Mouse (Mus musculus): Measurements from ENCODE around the gene Pacs2. TPM values are rescaled to one million over a fixed set of nuclear protein-coding genes. Genes with fewer than 3 reads are reported as not detected.
A peak's percentile ranks its signal among the peaks of the same experiment; 100 is the strongest.

Pacs2 gene
- total and polyA plus RNA-seq, 3 experiments, result 34.8 to 37.5 (median 34.9) TPM

GRCm38 (mm10) chr12:113036996-113037395 lies 22.7 kb downstream of the Pacs2 start:
- Histone ChIP-seq H3K27ac (no peak overlapping the region), H3K36me3 (ENCODE audit: control insufficient read depth, insufficient read depth, low read length) (no peaks in the 10 kb centered on the region), H3K27me3 (ENCODE audit: control insufficient read depth, insufficient read depth, low read length) (no peaks in the 10 kb centered on the region), H3K79me2 (replicated peaks; ENCODE audit: control insufficient read depth, insufficient read depth, low read length) (no peaks in the 10 kb centered on the region), H3K9ac (ENCODE audit: low read depth, low read length) (no peak overlapping the region), H3K4me1 (ENCODE audit: control insufficient read depth, insufficient read depth, low read length) (peaks cover 13% of the 10 kb centered on the region), H3K4me3 (no peak overlapping the region)
- WGBS, result 86% methylated on average over 4 of the region's 4 CpGs
- TF ChIP-seq CTCF (IDR thresholded peaks at IDR 0.05) (no peak), EP300 (IDR thresholded peaks at IDR 0.05; ENCODE audit: insufficient read depth, low read depth, low read length) (no peak), POLR2A (IDR thresholded peaks at IDR 0.05; ENCODE audit: insufficient read depth, low read depth, low read length) (no peak)
- intact Hi-C loops (cut with DNase I), result no loop called here
- DNase-seq, result no peak

DNA sequence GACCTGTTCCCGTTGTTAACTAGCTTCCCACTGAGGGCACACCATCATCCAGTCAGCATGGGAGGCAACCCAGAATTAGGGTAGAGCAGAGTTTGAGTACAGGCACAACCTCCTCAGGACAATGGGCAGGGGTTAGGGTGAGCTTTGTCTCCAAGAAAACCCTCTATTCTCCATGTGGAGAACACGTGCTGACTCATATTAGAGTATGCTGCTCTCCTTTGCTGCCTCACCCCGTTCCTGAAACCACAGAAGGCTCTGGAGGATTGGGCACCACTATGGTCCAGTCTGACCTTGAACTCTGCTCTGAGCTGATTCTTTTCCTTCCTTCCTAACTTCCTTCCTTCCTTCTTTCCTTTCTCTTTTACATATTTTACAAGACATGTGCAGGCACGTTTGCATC lies 24.1 kb downstream of the Pacs2 start:
- no peak overlapping the region for H3K27ac ChIP-seq
- H3K9ac ChIP-seq (ENCODE audit: low read depth, low read length), result no peak overlapping the region
- H3K4me3 ChIP-seq, result no peak overlapping the region
- TF ChIP-seq POLR2A (IDR thresholded peaks at IDR 0.05; ENCODE audit: insufficient read depth, low read depth, low read length) (no peak), EP300 (IDR thresholded peaks at IDR 0.05; ENCODE audit: insufficient read depth, low read depth, low read length) (no peak), CTCF (IDR thresholded peaks at IDR 0.05) (no peak)
- no peak for DNase-seq
- peaks cover 8% of the 10 kb centered on the region for H3K4me1 ChIP-seq (ENCODE audit: control insufficient read depth, insufficient read depth, low read length)
- 74% methylated on average over 4 of the region's 4 CpGs for WGBS
- no peaks in the 10 kb centered on the region for H3K79me2 ChIP-seq (replicated peaks; ENCODE audit: control insufficient read depth, insufficient read depth, low read length)
- H3K36me3 ChIP-seq (ENCODE audit: control insufficient read depth, insufficient read depth, low read length), result no peaks in the 10 kb centered on the region
- no peaks in the 10 kb centered on the region for H3K27me3 ChIP-seq (ENCODE audit: control insufficient read depth, insufficient read depth, low read length)
- intact Hi-C loops (cut with DNase I), result no loop called here

DNA sequence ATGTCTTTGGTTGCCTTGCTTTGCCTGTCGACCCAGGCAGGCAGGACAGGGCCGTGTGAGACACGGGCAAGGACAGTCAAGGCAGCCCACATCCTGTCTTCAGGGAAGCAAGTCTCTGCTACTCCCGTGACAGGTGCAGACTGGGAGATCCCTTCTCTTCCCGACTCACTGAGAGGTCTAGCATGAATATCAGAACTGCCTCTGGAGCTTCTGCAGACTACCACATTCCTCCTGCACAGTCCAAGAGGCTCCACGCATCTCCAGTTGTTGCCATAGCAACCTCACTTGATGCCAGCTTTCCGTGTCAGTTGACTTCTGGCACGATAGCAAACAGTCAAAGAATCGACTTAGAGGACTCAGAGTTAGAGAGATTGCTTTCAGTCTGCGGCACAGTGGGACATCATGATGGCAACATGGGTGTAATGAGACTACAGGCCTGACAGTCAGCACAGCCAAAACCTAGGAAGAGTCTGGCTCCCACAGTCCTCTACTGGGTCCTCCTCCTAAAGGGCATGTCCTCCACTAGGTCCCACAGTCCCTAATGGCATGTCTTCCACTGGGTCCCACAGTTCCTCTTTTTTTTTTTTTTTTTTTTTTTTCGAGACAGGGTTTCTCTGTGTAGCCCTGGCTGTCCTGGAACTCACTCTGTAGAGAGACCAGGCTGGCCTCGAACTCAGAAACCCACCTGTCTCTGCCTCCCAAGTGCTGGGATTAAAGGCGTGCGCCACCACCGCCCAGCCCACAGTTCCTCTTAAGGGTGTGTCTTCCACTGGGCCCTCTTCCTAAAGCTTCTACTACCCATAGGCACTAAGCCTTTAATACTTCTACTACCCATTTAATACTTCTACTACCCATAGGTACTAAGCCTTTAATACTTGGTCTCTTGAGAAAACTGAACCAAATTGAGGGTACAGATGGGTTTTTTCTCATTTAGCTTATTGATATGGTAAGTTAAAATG lies 27.5 kb downstream of the Pacs2 start:
- DNase-seq, result peak in 1 of 2 experiments; percentile 52
- Histone ChIP-seq H3K4me3 (no peak overlapping the region), H3K4me1 (ENCODE audit: control insufficient read depth, insufficient read depth, low read length) (peaks cover 4% of the 10 kb centered on the region), H3K9ac (ENCODE audit: low read depth, low read length) (no peak overlapping the region), H3K36me3 (ENCODE audit: control insufficient read depth, insufficient read depth, low read length) (no peaks in the 10 kb centered on the region), H3K79me2 (replicated peaks; ENCODE audit: control insufficient read depth, insufficient read depth, low read length) (no peaks in the 10 kb centered on the region), H3K27ac (no peak overlapping the region; the same call in 1 of the 2 replicates), H3K27me3 (ENCODE audit: control insufficient read depth, insufficient read depth, low read length) (no peaks in the 10 kb centered on the region)
- TF ChIP-seq EP300 (IDR thresholded peaks at IDR 0.05; ENCODE audit: insufficient read depth, low read depth, low read length), result no peak
- TF ChIP-seq CTCF (IDR thresholded peaks at IDR 0.05), result no peak
- no peak for TF ChIP-seq POLR2A (IDR thresholded peaks at IDR 0.05; ENCODE audit: insufficient read depth, low read depth, low read length)
- intact Hi-C loops (cut with DNase I), result loop anchor here (2.0 kb wide), 1 partner anchor 27 kb away; the partner anchor contains the start of gene Pacs2
- WGBS, result 56% methylated on average over 15 of the region's 15 CpGs

- H3K27me3 ChIP-seq (ENCODE audit: control insufficient read depth, insufficient read depth, low read length), result no peaks in the 10 kb centered on the region
- no peak for TF ChIP-seq CTCF (IDR thresholded peaks at IDR 0.05)
- DNase-seq, result no peak
- 65% methylated on average over 2 of the region's 2 CpGs for WGBS
- H3K4me3 ChIP-seq, result no peak overlapping the region
- H3K9ac ChIP-seq (ENCODE audit: low read depth, low read length), result no peak overlapping the region
- no peaks in the 10 kb centered on the region for H3K36me3 ChIP-seq (ENCODE audit: control insufficient read depth, insufficient read depth, low read length)
- no peak overlapping the region for H3K27ac ChIP-seq
- no peaks in the 10 kb centered on the region for H3K79me2 ChIP-seq (replicated peaks; ENCODE audit: control insufficient read depth, insufficient read depth, low read length)
- H3K4me1 ChIP-seq (ENCODE audit: control insufficient read depth, insufficient read depth, low read length), result peaks cover 4% of the 10 kb centered on the region
- intact Hi-C loops (cut with DNase I), result loop anchor here (2.0 kb wide), 1 partner anchor 28 kb away; the partner anchor contains the start of gene Pacs2
These were observed 28.2 kb downstream of the Pacs2 start for GRCm38 (mm10) chr12:113042543-113042942.

GRCm38 (mm10) chr12:113044916-113045677 lies 30.8 kb downstream of the Pacs2 start:
- no peak overlapping the region for H3K27ac ChIP-seq
- no peak overlapping the region for H3K9ac ChIP-seq (ENCODE audit: low read depth, low read length)
- no peaks in the 10 kb centered on the region for H3K79me2 ChIP-seq (replicated peaks; ENCODE audit: control insufficient read depth, insufficient read depth, low read length)
- H3K36me3 ChIP-seq (ENCODE audit: control insufficient read depth, insufficient read depth, low read length), result no peaks in the 10 kb centered on the region
- TF ChIP-seq CTCF (IDR thresholded peaks at IDR 0.05), result peak; percentile 77
- TF ChIP-seq POLR2A (IDR thresholded peaks at IDR 0.05; ENCODE audit: insufficient read depth, low read depth, low read length), result no peak
- H3K27me3 ChIP-seq (ENCODE audit: control insufficient read depth, insufficient read depth, low read length), result no peaks in the 10 kb centered on the region
- intact Hi-C loops (cut with DNase I), result loop anchor here (1.0 kb wide), 2 partner anchors 40 to 89 kb away; no protein-coding TSS in a partner anchor
- 71% methylated on average over 3 of the region's 3 CpGs for WGBS
- peak in 1 of 2 experiments; percentile 41 for DNase-seq
- peaks cover 4% of the 10 kb centered on the region for H3K4me1 ChIP-seq (ENCODE audit: control insufficient read depth, insufficient read depth, low read length)
- H3K4me3 ChIP-seq, result no peak overlapping the region
